Mouse (Mus musculus) intestine, embryonic 14.5 days (tissue): ENCODE results near the gene Macrod2. TPM values are rescaled to one million over a fixed set of nuclear protein-coding genes. Genes with fewer than 3 reads are reported as not detected.

Source experiments
- ATAC-seq: fragments of 200-750 bp; cut with Nextera tagmentation; replicated peaks from 2 replicates; pipeline ENCODE4 v1.8.0; 2017; ENCODE audit warnings: low read depth, moderate number of reproducible peaks, moderate TSS enrichment, moderate library complexity; ENCODE audit not compliant: low FRiP score, low TSS enrichment
- DNase-seq: peaks from one replicate; pipeline ENCODE4 v3.0.0-alpha.2; 2018; ENCODE audit warnings: low spot score
- H3K27ac ChIP-seq: fragments of 300-500 bp; sonication (generic); 2 replicates; pipeline ENCODE4 v1.5.1; 2014; ENCODE audit warnings: low read depth, mild to moderate bottlenecking, control low read depth
- H3K27me3 ChIP-seq: fragments of 300-500 bp; sonication (generic); replicated peaks from 2 replicates; pipeline ENCODE4 v1.6.1; 2014; ENCODE audit warnings: low read length, control low read depth; ENCODE audit not compliant: control insufficient read depth, insufficient read depth
- H3K36me3 ChIP-seq: fragments of 300-500 bp; sonication (generic); 2 replicates; pipeline ENCODE4 v1.6.1; 2014; ENCODE audit warnings: low read length, control low read depth; ENCODE audit not compliant: control insufficient read depth, insufficient read depth
- H3K4me1 ChIP-seq: fragments of 300-500 bp; sonication (generic); replicated peaks from 2 replicates; pipeline ENCODE4 v1.6.1; 2014; ENCODE audit warnings: low read length, control low read depth, mixed read lengths; ENCODE audit not compliant: control insufficient read depth, insufficient read depth
- H3K4me2 ChIP-seq: fragments of 300-500 bp; sonication (generic); 2 replicates; pipeline ENCODE4 v1.6.1; 2014; ENCODE audit warnings: low read length
- H3K4me3 ChIP-seq: fragments of 300-500 bp; sonication (generic); 2 replicates; pipeline ENCODE4 v1.5.1; 2014; ENCODE audit warnings: low read depth, low read length, control low read depth, mixed read lengths
- H3K9ac ChIP-seq: fragments of 300-500 bp; sonication (generic); 2 replicates; pipeline ENCODE4 v1.6.1; 2014; ENCODE audit warnings: mild to moderate bottlenecking, low read length
- H3K9me3 ChIP-seq: fragments of 300-500 bp; sonication (generic); 2 replicates; pipeline ENCODE4 v1.6.1; 2016; ENCODE audit warnings: low read length, control low read depth; ENCODE audit not compliant: control insufficient read depth
- WGBS: fragments of 180-500 bp; shearing (Covaris S2); extraction: QIAGEN DNeasy Blood & Tissue Kit; methylation state at CpG from one replicate; pipeline ENCODE4 v1.1.7; 2014; 5-methylcytosine and 5-hydroxymethylcytosine counted together
- polyA plus RNA-seq: library from polyadenylated mRNA; unstranded; fragments of >200 nt; fragmentation: Nextera tagmentation; extraction: Ambion mirVana; gene quantifications from 2 replicates; pipeline ENCODE4 v1.2.1, GENCODE M21; 2014

The Macrod2 gene
- polyA plus RNA-seq, 1 experiment from 2014 or later: 30.6 TPM

GRCm38 (mm10) chr2:141327296-141327695 is 932.2 kb downstream of the Macrod2 start:
- WGBS: 32% methylated on average over 6 of the region's 6 CpGs
- no peak for DNase-seq

DNA sequence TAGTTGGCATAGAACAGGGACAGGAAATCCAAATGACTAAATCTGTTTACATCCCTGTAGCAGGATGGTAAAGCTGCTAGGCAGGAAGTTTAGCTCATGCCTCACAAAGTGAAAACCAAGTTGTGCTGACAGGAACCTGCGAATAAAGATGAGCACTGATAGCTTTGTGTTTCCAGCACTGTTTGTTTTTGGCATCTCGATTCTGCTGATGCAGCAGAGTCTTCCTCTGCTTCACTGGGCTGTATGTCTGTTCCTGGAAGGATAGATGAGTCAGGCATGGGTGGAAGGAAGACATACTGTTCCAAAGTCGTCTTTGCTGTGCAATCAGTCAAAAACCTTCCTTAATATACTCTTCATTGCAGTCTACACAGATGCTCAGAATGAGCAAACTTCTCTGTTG is 942.6 kb downstream of the Macrod2 start:
- WGBS: 55% methylated on average over 3 of the region's 3 CpGs
- ATAC-seq (no peak), DNase-seq (no peak)
- Histone ChIP-seq H3K4me2 (no peak overlapping the region), H3K9ac (no peak overlapping the region), H3K36me3 (no peaks in the 10 kb centered on the region), H3K9me3 (no peaks in the 10 kb centered on the region), H3K27ac (no peak overlapping the region), H3K4me3 (no peak overlapping the region), H3K4me1 (no peaks in the 10 kb centered on the region), H3K27me3 (no peaks in the 10 kb centered on the region)

More at GRCm38 (mm10) chr2:141327296-141327695, 932.2 kb downstream of the Macrod2 start:
- Histone ChIP-seq H3K27ac (no peak overlapping the region), H3K4me1 (no peaks in the 10 kb centered on the region), H3K27me3 (no peaks in the 10 kb centered on the region), H3K4me2 (no peak overlapping the region), H3K4me3 (no peak overlapping the region), H3K36me3 (no peaks in the 10 kb centered on the region), H3K9ac (no peak overlapping the region), H3K9me3 (no peaks in the 10 kb centered on the region)
- ATAC-seq: no peak

GRCm38 (mm10) chr2:141343988-141344535 is 949.0 kb downstream of the Macrod2 start:
- Histone ChIP-seq H3K36me3 (no peaks in the 10 kb centered on the region), H3K4me1 (no peaks in the 10 kb centered on the region), H3K27ac (no peak overlapping the region), H3K9me3 (no peaks in the 10 kb centered on the region), H3K9ac (no peak overlapping the region), H3K4me3 (no peak overlapping the region), H3K27me3 (no peaks in the 10 kb centered on the region), H3K4me2 (no peak overlapping the region)
- WGBS: 62% methylated on average over 10 of the region's 10 CpGs
- ATAC-seq (no peak), DNase-seq (no peak)

DNA sequence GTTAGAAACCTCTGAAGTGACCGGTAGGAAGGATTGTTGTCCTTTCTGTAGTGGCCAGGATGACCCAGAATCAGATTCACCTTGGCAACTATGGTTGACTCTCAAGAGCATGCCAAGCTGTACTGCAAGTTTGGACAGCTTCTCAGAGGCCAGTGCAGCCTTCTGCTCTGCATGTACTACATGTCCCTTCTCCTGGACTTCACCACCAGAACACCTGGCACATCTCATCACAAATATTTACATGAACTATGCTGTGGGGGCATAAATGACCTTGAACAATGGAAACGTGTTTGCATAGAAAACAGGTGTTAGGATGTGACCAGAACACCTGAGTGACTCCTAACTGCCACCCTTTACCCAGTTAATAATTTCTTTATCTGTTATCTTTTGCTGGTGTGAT is 957.5 kb downstream of the Macrod2 start:
- Histone ChIP-seq H3K27me3 (no peaks in the 10 kb centered on the region), H3K27ac (no peak overlapping the region), H3K9me3 (no peaks in the 10 kb centered on the region), H3K36me3 (no peaks in the 10 kb centered on the region), H3K4me3 (no peak overlapping the region), H3K9ac (no peak overlapping the region), H3K4me1 (no peaks in the 10 kb centered on the region), H3K4me2 (no peak overlapping the region)
- DNase-seq (no peak), ATAC-seq (no peak)
- WGBS: 51% methylated on average over 2 of the region's 2 CpGs

GRCm38 (mm10) chr2:141388632-141389031 is 993.5 kb downstream of the Macrod2 start:
- DNase-seq (no peak), ATAC-seq (no peak)
- Histone ChIP-seq H3K9me3 (no peaks in the 10 kb centered on the region), H3K4me3 (no peak overlapping the region), H3K4me1 (no peaks in the 10 kb centered on the region), H3K27ac (no peak overlapping the region), H3K27me3 (no peaks in the 10 kb centered on the region), H3K4me2 (no peak overlapping the region), H3K9ac (no peak overlapping the region), H3K36me3 (no peaks in the 10 kb centered on the region)
- WGBS: 82% methylated on average over 2 of the region's 2 CpGs

- H3K9me3 ChIP-seq: no peaks in the 10 kb centered on the region
- no peak overlapping the region for H3K4me2 ChIP-seq
- H3K4me3 ChIP-seq: no peak overlapping the region
- no peaks in the 10 kb centered on the region for H3K27me3 ChIP-seq
- DNase-seq (no peak), ATAC-seq (no peak)
- no peak overlapping the region for H3K9ac ChIP-seq
- no peaks in the 10 kb centered on the region for H3K4me1 ChIP-seq
- H3K27ac ChIP-seq: no peak overlapping the region
- no peaks in the 10 kb centered on the region for H3K36me3 ChIP-seq
- WGBS: 61% methylated on average over 4 of the region's 4 CpGs
Observed at GRCm38 (mm10) chr2:141391229-141391628, 996.1 kb downstream of the Macrod2 start.

DNA sequence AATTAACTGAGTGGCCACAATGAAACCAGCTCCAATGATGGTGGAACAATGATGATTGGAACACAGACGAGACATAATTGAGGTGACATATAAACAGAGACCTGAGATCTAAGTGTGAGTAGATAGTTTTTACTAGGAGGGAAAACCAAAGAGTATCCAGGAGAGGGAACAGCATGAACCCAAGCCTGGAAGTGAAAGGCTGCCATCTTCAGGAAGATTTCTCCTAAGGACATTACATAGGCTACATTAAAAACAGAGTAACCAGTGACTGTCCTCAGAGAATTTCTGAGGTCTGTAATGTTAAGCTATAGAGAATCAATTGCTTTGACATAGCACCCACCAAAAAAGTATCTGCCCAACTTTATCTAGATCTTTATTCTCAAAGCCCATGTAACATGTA is 999.7 kb downstream of the Macrod2 start:
- no peak overlapping the region for H3K27ac ChIP-seq
- H3K36me3 ChIP-seq: no peaks in the 10 kb centered on the region
- ATAC-seq (no peak), DNase-seq (no peak)
- no peaks in the 10 kb centered on the region for H3K9me3 ChIP-seq
- no peak overlapping the region for H3K9ac ChIP-seq
- H3K4me3 ChIP-seq: no peak overlapping the region
- WGBS: 66% methylated on average over 1 of the region's 1 CpGs
- H3K27me3 ChIP-seq: no peaks in the 10 kb centered on the region
- no peak overlapping the region for H3K4me2 ChIP-seq
- H3K4me1 ChIP-seq: no peaks in the 10 kb centered on the region

GRCm38 (mm10) chr2:141408766-141409165 is 1013.7 kb downstream of the Macrod2 start:
- Histone ChIP-seq H3K9ac (no peak overlapping the region), H3K4me2 (no peak overlapping the region), H3K36me3 (no peaks in the 10 kb centered on the region), H3K9me3 (no peaks in the 10 kb centered on the region), H3K4me3 (no peak overlapping the region), H3K4me1 (no peaks in the 10 kb centered on the region), H3K27me3 (no peaks in the 10 kb centered on the region), H3K27ac (no peak overlapping the region)
- ATAC-seq: no peak
- DNase-seq: no peak
- 43% methylated on average over 2 of the region's 2 CpGs for WGBS

GRCm38 (mm10) chr2:141416436-141416835 is 1021.3 kb downstream of the Macrod2 start:
- Histone ChIP-seq H3K9me3 (no peaks in the 10 kb centered on the region), H3K4me3 (no peak overlapping the region), H3K4me1 (peaks cover 6% of the 10 kb centered on the region; the same call in 1 of the 2 replicates), H3K27me3 (no peaks in the 10 kb centered on the region), H3K36me3 (no peaks in the 10 kb centered on the region), H3K27ac (peak overlapping the region; percentile 13; the same call in 1 of the 2 replicates), H3K9ac (no peak overlapping the region), H3K4me2 (no peak overlapping the region)
- DNase-seq (no peak), ATAC-seq (no peak; the same call in 1 of the 2 replicates)
